Mouse (Mus musculus) liver, postnatal 0 days (tissue): ENCODE results near the gene Magi2.

Experiments
- CTCF ChIP-seq: sonication (generic); IDR thresholded peaks from 2 replicates; pipeline ENCODE4 v1.5.1; 2016; ENCODE audit warnings: antibody characterized with exemption, low read depth
- EP300 ChIP-seq: IDR thresholded peaks from 2 replicates; pipeline ENCODE4 v1.6.1; 2016; ENCODE audit warnings: antibody characterized with exemption, low read depth, mild to moderate bottlenecking

DNA sequence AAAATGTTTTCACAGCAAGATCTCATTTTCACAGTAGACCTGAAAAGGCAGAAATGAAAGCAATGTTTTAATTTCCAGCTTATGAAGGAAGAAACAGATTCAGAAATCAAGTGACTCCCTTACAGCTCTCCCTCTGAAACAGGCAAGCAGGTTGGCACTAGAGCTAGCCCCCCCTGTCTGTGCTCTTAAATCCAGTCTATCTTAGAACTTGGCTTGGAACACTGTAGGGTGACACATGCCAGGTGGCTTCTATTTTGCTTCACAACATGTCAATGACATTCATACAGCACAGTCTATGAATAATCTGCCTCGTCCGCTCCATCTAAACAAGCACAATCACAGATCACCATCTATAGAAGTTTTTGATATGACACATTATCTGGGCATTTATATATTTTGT is 1235.5 kb downstream of the Magi2 start:
- TF ChIP-seq CTCF (no peak), EP300 (no peak)
